Mouse (Mus musculus) liver, postnatal 0 days (tissue): ENCODE results near the gene Akip1.

ENCODE experiments used
- CTCF ChIP-seq: sonication (generic); IDR thresholded peaks from 2 replicates; pipeline ENCODE4 v1.5.1; 2016; ENCODE audit warnings: antibody characterized with exemption, low read depth
- EP300 ChIP-seq: IDR thresholded peaks from 2 replicates; pipeline ENCODE4 v1.6.1; 2016; ENCODE audit warnings: antibody characterized with exemption, low read depth, mild to moderate bottlenecking

DNA sequence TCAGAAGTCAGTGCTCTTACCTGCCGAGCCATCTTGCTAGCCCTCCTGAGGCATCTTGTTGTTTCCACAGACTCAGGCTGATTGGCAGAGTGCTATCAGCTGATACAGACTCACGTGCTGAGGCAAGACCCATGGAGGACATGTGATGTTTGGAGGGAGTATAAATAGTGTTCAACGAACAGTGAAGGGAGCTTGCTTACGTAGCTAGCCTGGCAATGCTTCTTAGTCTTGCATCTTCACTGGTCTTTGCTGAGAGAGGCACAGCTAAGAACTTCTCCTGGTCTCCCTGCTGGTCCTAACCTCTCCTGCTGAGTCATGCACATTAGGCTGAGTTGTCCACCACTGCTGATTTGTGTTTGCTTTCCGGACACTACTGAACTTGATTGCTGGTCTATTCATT lies 48.6 kb upstream of the Akip1 start:
- no peak for TF ChIP-seq CTCF
- TF ChIP-seq EP300, result no peak
